Comparison of ENCODE assay signal across 18 mouse cellular contexts in genomic region chr2:27339051-27339450, GRCm38 (mm10).
A peak's percentile ranks its signal among the peaks of the same experiment; 100 is the strongest.
DNase-seq lines count a peak whose midpoint lies in the region; ATAC-seq and TF ChIP-seq lines count a peak whose summit lies in the region.
"Had no signal": no experiment of that assay in that cellular context is flagged by ENCODE, and none has a peak within 500 bp of the region (broad histone marks: within the 10 kb centered on the region; RNA-seq: fewer than 3 reads in every experiment).

No protein-coding gene starts in this region.

- ATAC-seq in hindbrain, embryonic 15.5 days (ENCODE audit: low FRiP score, low read depth), result no peak
- ATAC-seq in hindbrain, postnatal 0 days, result no peak
- ATAC-seq in midbrain, postnatal 0 days (ENCODE audit: low FRiP score), result no peak
- no peak for ATAC-seq in midbrain, embryonic 15.5 days (replicated peaks)
- ATAC-seq: liver, postnatal 0 days; lung, postnatal 0 days had no signal

- intact Hi-C loops in heart, postnatal 10 days (cut with DNase I), result no loop called here

- no peak overlapping the region for H3K4me3 ChIP-seq in hindbrain, embryonic 15.5 days
- no peak overlapping the region for H3K4me3 ChIP-seq in hindbrain, postnatal 0 days (ENCODE audit: low read length)
- no peak overlapping the region for H3K4me3 ChIP-seq in midbrain, embryonic 10.5 days
- no peak overlapping the region for H3K4me3 ChIP-seq in midbrain, postnatal 0 days (ENCODE audit: low read depth, low read length)
- no peak overlapping the region for H3K4me3 ChIP-seq in midbrain, embryonic 15.5 days
- H3K4me3 ChIP-seq: heart, embryonic 15.5 days; limb, embryonic 12.5 days had no signal

- no peaks in the 10 kb centered on the region for H3K36me3 ChIP-seq in hindbrain, embryonic 15.5 days
- no peaks in the 10 kb centered on the region for H3K36me3 ChIP-seq in hindbrain, postnatal 0 days (ENCODE audit: insufficient read depth, low read length)
- H3K36me3 ChIP-seq in midbrain, embryonic 10.5 days, result peaks cover 24% of the 10 kb centered on the region
- H3K36me3 ChIP-seq in midbrain, postnatal 0 days (ENCODE audit: insufficient read depth, low read length), result no peaks in the 10 kb centered on the region
- no peaks in the 10 kb centered on the region for H3K36me3 ChIP-seq in midbrain, embryonic 15.5 days (replicated peaks)
- H3K36me3 ChIP-seq: heart, embryonic 15.5 days had no signal

- H3K27ac ChIP-seq in hindbrain, embryonic 15.5 days (replicated peaks), result 0 out of 2 replicates have a peak overlapping the region, but pooled peaks have one; percentile 21
- H3K27ac ChIP-seq in hindbrain, postnatal 0 days, result no peak overlapping the region
- peak overlapping the region; percentile 19 for H3K27ac ChIP-seq in midbrain, embryonic 10.5 days (replicated peaks)
- H3K27ac ChIP-seq in midbrain, postnatal 0 days (ENCODE audit: low read depth, low read length), result no peak overlapping the region
- 0 out of 2 replicates have a peak overlapping the region, but pooled peaks have one; percentile 22 for H3K27ac ChIP-seq in midbrain, embryonic 15.5 days
- H3K27ac ChIP-seq: heart, embryonic 15.5 days; limb, embryonic 12.5 days; macrophage had no signal

- no peak overlapping the region for H3K4me2 ChIP-seq in hindbrain, embryonic 15.5 days
- H3K4me2 ChIP-seq in hindbrain, postnatal 0 days (ENCODE audit: low read depth, low read length), result no peak overlapping the region
- H3K4me2 ChIP-seq in midbrain, postnatal 0 days (ENCODE audit: low read depth, low read length, poor library complexity, severe bottlenecking), result no peak overlapping the region
- H3K4me2 ChIP-seq in midbrain, embryonic 15.5 days, result no peak overlapping the region
- H3K4me2 ChIP-seq: heart, embryonic 15.5 days; limb, embryonic 12.5 days; liver, embryonic 11.5 days had no signal

- TF ChIP-seq CTCF in hindbrain, postnatal 0 days (IDR thresholded peaks at IDR 0.05; ENCODE audit: low read depth), result no peak
- no peak for TF ChIP-seq CTCF in midbrain, postnatal 0 days (IDR thresholded peaks at IDR 0.05)

- H3K9ac ChIP-seq in hindbrain, embryonic 15.5 days, result no peak overlapping the region
- H3K9ac ChIP-seq in hindbrain, postnatal 0 days (replicated peaks; ENCODE audit: low read length), result no peak overlapping the region
- no peak overlapping the region for H3K9ac ChIP-seq in midbrain, postnatal 0 days (replicated peaks; ENCODE audit: low read length, poor library complexity, severe bottlenecking)
- H3K9ac ChIP-seq in midbrain, embryonic 15.5 days, result no peak overlapping the region
- H3K9ac ChIP-seq: heart, embryonic 15.5 days; limb, embryonic 12.5 days; liver, postnatal 0 days had no signal

- no peaks in the 10 kb centered on the region for H3K9me3 ChIP-seq in hindbrain, embryonic 15.5 days
- H3K9me3 ChIP-seq in hindbrain, postnatal 0 days (ENCODE audit: low read length), result no peaks in the 10 kb centered on the region
- H3K9me3 ChIP-seq in midbrain, embryonic 10.5 days (replicated peaks), result no peaks in the 10 kb centered on the region
- H3K9me3 ChIP-seq in midbrain, postnatal 0 days (ENCODE audit: low read length), result no peaks in the 10 kb centered on the region
- no peaks in the 10 kb centered on the region for H3K9me3 ChIP-seq in midbrain, embryonic 15.5 days
- H3K9me3 ChIP-seq: heart, embryonic 15.5 days; limb, embryonic 12.5 days had no signal

- no peaks in the 10 kb centered on the region for H3K27me3 ChIP-seq in hindbrain, embryonic 15.5 days
- no peaks in the 10 kb centered on the region for H3K27me3 ChIP-seq in hindbrain, postnatal 0 days (ENCODE audit: insufficient read depth, low read length)
- no peaks in the 10 kb centered on the region for H3K27me3 ChIP-seq in midbrain, embryonic 10.5 days (ENCODE audit: low read depth, poor library complexity, severe bottlenecking)
- no peaks in the 10 kb centered on the region for H3K27me3 ChIP-seq in midbrain, postnatal 0 days (ENCODE audit: insufficient read depth, low read length)
- H3K27me3 ChIP-seq in midbrain, embryonic 15.5 days (replicated peaks), result no peaks in the 10 kb centered on the region
- H3K27me3 ChIP-seq: heart, embryonic 15.5 days; limb, embryonic 12.5 days had no signal

- peaks cover 56% of the 10 kb centered on the region for H3K4me1 ChIP-seq in hindbrain, embryonic 15.5 days (replicated peaks)
- H3K4me1 ChIP-seq in hindbrain, postnatal 0 days (ENCODE audit: insufficient read depth, low read length), result peaks cover 12% of the 10 kb centered on the region
- H3K4me1 ChIP-seq in midbrain, embryonic 10.5 days, result peaks cover 58% of the 10 kb centered on the region
- peaks cover 8% of the 10 kb centered on the region; the same call in 1 of the 2 replicates for H3K4me1 ChIP-seq in midbrain, postnatal 0 days (ENCODE audit: insufficient read depth, low read length)
- H3K4me1 ChIP-seq in midbrain, embryonic 15.5 days, result peaks cover 49% of the 10 kb centered on the region

- 45% methylated on average over 8 of the region's 8 CpGs for WGBS in hindbrain, embryonic 15.5 days
- 65% methylated on average over 8 of the region's 8 CpGs for WGBS in hindbrain, postnatal 0 days
- WGBS in midbrain, embryonic 10.5 days, result 70% methylated on average over 8 of the region's 8 CpGs
- 50% methylated on average over 8 of the region's 8 CpGs for WGBS in midbrain, postnatal 0 days
- WGBS in midbrain, embryonic 15.5 days, result 53% methylated on average over 8 of the region's 8 CpGs

- peak; percentile 52 for DNase-seq in adrenal gland, postnatal 14 days
- DNase-seq in adrenal gland, adult 18-20 months (ENCODE audit: low spot score in 2 of 2), result no peak
- DNase-seq in hindbrain, postnatal 0 days (ENCODE audit: low spot score), result no peak
- no peak for DNase-seq in midbrain, embryonic 10.5 days (ENCODE audit: low spot score)
- no peak for DNase-seq in midbrain, postnatal 0 days (ENCODE audit: low spot score)
- no peak for DNase-seq in heart, postnatal 10 days
- DNase-seq: cerebellum, adult 11 months; cerebellum, adult 9-11 months; liver, postnatal 0 days; retina, postnatal 1 day; thymus, postnatal 14 days had no signal

Comparison
In these comparisons a context has a peak if more than half of its experiments do, and no peak if none do; other contexts are left out.
1. H3K27ac ChIP-seq: peak in hindbrain, embryonic 15.5 days (single experiment), midbrain, embryonic 10.5 days (single experiment) and midbrain, embryonic 15.5 days (single experiment); none in hindbrain, postnatal 0 days (single experiment) and midbrain, postnatal 0 days (single experiment).